Mouse (Mus musculus): ENCODE measurements around the gene Ucp1. TPM values are rescaled to one million over a fixed set of nuclear protein-coding genes. Genes with fewer than 3 reads are reported as not detected.
A peak's percentile ranks its signal among the peaks of the same experiment; 100 is the strongest.

Gene Ucp1
- polyA plus RNA-seq (2014; fragmentation: Nextera tagmentation; extraction: Ambion mirVana) = 0.35 TPM in 1 of 2 replicates, not detected in the other

- 2% methylated on average over 19 of the region's 20 CpGs for WGBS
Observed at GRCm38 (mm10) chr8:83290176-83290575, at the start of gene Ucp1. Gene Ucp1 (plus strand): TSS chr8:83290352.

DNA sequence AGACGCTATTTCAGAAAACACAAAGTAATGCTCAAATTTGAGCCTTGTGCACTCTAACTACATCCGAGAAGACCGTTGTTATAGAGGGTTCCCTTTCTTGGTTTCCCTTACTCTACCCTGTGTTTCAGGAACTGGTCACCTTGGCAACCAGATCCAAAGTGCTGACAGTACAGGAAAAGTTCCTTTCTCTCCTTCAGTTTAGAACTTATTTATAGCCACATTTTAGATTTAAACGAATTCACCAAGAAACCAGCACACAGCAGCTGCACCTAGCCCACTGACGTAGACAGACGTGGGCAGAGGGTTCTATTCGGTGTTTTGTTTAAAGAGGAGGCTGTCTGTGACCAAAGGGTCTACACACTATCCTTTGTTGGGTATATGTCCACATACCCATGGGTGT, 46.0 kb upstream of the Ucp1 start:
- Histone ChIP-seq H3K4me2 (replicated peaks; ENCODE audit: low read depth, low read length) (no peak overlapping the region), H3K9me3 (ENCODE audit: control insufficient read depth, low read depth, low read length) (no peaks in the 10 kb centered on the region), H3K27ac (ENCODE audit: low read length) (no peak overlapping the region), H3K4me3 (ENCODE audit: low read depth, low read length) (no peak overlapping the region), H3K9ac (replicated peaks; ENCODE audit: low read depth, low read length) (no peak overlapping the region), H3K36me3 (ENCODE audit: control insufficient read depth, insufficient read depth, low read length) (peaks cover 5% of the 10 kb centered on the region; the same call in 1 of the 2 replicates), H3K4me1 (ENCODE audit: control insufficient read depth, insufficient read depth, low read length) (no peaks in the 10 kb centered on the region), H3K27me3 (ENCODE audit: control insufficient read depth, insufficient read depth, low read length) (no peaks in the 10 kb centered on the region)
- WGBS = 90% methylated on average over 7 of the region's 7 CpGs
- no peak for ATAC-seq (ENCODE audit: insufficient number of reproducible peaks, insufficient read depth, low FRiP score, low read depth)

More at GRCm38 (mm10) chr8:83290176-83290575, at the start of gene Ucp1:
- ATAC-seq (ENCODE audit: insufficient number of reproducible peaks, insufficient read depth, low FRiP score, low read depth) = no peak
- Histone ChIP-seq H3K27ac (ENCODE audit: low read length) (no peak within 1 kb of the TSS), H3K36me3 (ENCODE audit: control insufficient read depth, insufficient read depth, low read length) (no peaks in the 10 kb centered on the region), H3K4me1 (ENCODE audit: control insufficient read depth, insufficient read depth, low read length) (0 out of 2 replicates have a peak, but pooled peaks cover 4% of the 10 kb centered on the region), H3K4me2 (replicated peaks; ENCODE audit: low read depth, low read length) (peak within 1 kb of the TSS; percentile 50), H3K27me3 (ENCODE audit: control insufficient read depth, insufficient read depth, low read length) (no peaks in the 10 kb centered on the region), H3K9me3 (ENCODE audit: control insufficient read depth, low read depth, low read length) (no peaks in the 10 kb centered on the region), H3K9ac (replicated peaks; ENCODE audit: low read depth, low read length) (no peak within 1 kb of the TSS), H3K4me3 (ENCODE audit: low read depth, low read length) (peak within 1 kb of the TSS; percentile 23; the same call in 1 of the 2 replicates)

DNA sequence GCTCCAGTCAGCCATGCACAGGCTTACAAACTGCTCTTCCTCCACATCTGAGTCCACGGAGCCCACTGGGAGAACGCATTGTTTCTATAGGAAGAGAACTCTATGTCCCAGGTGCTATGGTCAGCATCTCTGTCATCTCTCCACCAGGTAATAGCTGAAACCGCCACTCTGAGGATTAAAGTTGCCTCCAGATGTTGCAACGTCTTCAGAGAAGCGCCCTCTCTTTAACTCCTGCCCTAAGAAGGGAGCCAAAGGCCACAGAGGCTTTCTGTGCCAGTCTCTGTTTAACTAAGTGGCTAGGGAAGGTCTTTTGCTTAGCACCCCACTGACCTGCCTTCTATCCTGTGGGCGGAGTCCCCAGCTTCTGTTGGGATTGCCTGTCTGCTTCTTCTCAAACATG, 39.3 kb upstream of the Ucp1 start:
- no peak overlapping the region for H3K9ac ChIP-seq (replicated peaks; ENCODE audit: low read depth, low read length)
- peaks cover 3% of the 10 kb centered on the region; the same call in 1 of the 2 replicates for H3K36me3 ChIP-seq (ENCODE audit: control insufficient read depth, insufficient read depth, low read length)
- peak overlapping the region; percentile 44; the same call in 1 of the 2 replicates for H3K27ac ChIP-seq (ENCODE audit: low read length)
- ATAC-seq (ENCODE audit: insufficient number of reproducible peaks, insufficient read depth, low FRiP score, low read depth) = no peak
- peaks cover 4% of the 10 kb centered on the region; the same call in 1 of the 2 replicates for H3K4me1 ChIP-seq (ENCODE audit: control insufficient read depth, insufficient read depth, low read length)
- no peak overlapping the region for H3K4me3 ChIP-seq (ENCODE audit: low read depth, low read length)
- no peaks in the 10 kb centered on the region for H3K9me3 ChIP-seq (ENCODE audit: control insufficient read depth, low read depth, low read length)
- no peak overlapping the region for H3K4me2 ChIP-seq (replicated peaks; ENCODE audit: low read depth, low read length)
- WGBS = 73% methylated on average over 6 of the region's 6 CpGs
- H3K27me3 ChIP-seq (ENCODE audit: control insufficient read depth, insufficient read depth, low read length) = no peaks in the 10 kb centered on the region

DNA sequence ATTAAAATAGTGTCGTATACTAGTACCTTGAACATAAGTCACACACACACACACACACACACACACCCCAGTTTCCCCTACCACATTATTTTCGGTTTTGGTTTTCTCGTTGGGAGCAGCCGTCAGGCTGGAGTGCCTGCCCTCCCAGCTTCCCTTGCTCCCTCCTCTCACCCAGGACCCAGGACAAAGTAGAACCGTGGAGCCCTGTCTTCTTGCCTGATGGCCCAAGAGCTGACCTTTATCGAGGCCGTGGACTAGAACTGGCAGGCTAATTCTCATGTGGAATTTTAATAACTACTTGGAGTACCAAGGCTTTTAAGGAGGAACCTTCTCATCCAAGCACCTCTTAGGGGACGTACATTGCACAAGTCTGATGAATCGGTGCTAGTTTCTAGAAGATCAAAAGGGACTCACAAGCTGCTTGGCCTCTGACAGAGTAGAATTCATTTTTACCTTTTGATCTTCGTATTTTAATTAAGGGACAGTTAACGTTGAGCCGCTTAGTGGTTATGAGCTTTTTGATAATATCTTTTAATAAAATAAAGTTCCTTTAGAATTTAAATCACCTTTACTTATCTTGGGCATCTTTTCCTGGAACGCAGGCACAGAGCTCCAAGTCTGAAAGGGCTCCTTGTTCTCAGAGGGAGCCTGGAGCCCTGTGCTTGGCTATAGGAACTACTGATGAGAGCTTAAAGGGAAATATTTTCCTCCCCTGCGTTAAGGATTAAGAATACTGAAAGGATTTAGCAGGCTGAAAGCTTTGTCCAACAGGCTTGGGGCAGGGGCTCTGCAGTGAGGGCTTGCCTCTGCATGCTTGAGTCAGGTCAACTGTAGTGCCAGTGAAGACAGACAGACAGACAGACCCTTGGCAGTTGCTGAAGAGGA, 38.5 kb upstream of the Ucp1 start:
- no peak for ATAC-seq (ENCODE audit: insufficient number of reproducible peaks, insufficient read depth, low FRiP score, low read depth)
- H3K4me3 ChIP-seq (ENCODE audit: low read depth, low read length) = no peak overlapping the region
- peaks cover 3% of the 10 kb centered on the region; the same call in 1 of the 2 replicates for H3K36me3 ChIP-seq (ENCODE audit: control insufficient read depth, insufficient read depth, low read length)
- H3K4me1 ChIP-seq (ENCODE audit: control insufficient read depth, insufficient read depth, low read length) = peaks cover 4% of the 10 kb centered on the region; the same call in 1 of the 2 replicates
- no peaks in the 10 kb centered on the region for H3K27me3 ChIP-seq (ENCODE audit: control insufficient read depth, insufficient read depth, low read length)
- no peak overlapping the region for H3K4me2 ChIP-seq (replicated peaks; ENCODE audit: low read depth, low read length)
- H3K9me3 ChIP-seq (ENCODE audit: control insufficient read depth, low read depth, low read length) = no peaks in the 10 kb centered on the region
- H3K9ac ChIP-seq (replicated peaks; ENCODE audit: low read depth, low read length) = no peak overlapping the region
- H3K27ac ChIP-seq (ENCODE audit: low read length) = peak overlapping the region; percentile 27; the same call in 1 of the 2 replicates
- WGBS = 70% methylated on average over 14 of the region's 14 CpGs

DNA sequence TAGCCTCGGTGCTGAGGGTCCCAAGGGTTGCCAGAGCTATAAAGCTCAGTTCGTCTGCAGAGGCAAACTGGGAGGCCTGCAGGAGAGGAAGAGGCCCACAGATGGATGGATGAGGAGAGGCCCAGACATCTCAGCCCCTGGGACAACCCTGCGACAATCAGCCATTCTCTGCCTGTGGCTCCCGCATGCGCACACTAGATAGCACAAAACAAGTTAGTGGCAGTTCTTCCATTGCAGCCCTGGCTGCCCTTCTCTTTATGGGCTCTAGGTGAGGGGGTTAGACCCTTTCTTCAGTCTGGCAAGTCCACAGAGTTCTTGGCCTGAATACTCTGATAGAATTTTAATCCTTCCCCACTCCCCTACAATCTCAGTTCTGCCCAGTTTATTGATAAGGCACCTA, 37.4 kb upstream of the Ucp1 start:
- Histone ChIP-seq H3K9ac (replicated peaks; ENCODE audit: low read depth, low read length) (no peak overlapping the region), H3K4me3 (ENCODE audit: low read depth, low read length) (no peak overlapping the region), H3K27me3 (ENCODE audit: control insufficient read depth, insufficient read depth, low read length) (no peaks in the 10 kb centered on the region), H3K9me3 (ENCODE audit: control insufficient read depth, low read depth, low read length) (no peaks in the 10 kb centered on the region), H3K27ac (ENCODE audit: low read length) (no peak overlapping the region), H3K36me3 (ENCODE audit: control insufficient read depth, insufficient read depth, low read length) (peaks cover 3% of the 10 kb centered on the region; the same call in 1 of the 2 replicates), H3K4me1 (ENCODE audit: control insufficient read depth, insufficient read depth, low read length) (peaks cover 4% of the 10 kb centered on the region; the same call in 1 of the 2 replicates), H3K4me2 (replicated peaks; ENCODE audit: low read depth, low read length) (no peak overlapping the region)
- 88% methylated on average over 5 of the region's 5 CpGs for WGBS
- no peak for ATAC-seq (ENCODE audit: insufficient number of reproducible peaks, insufficient read depth, low FRiP score, low read depth)

DNA sequence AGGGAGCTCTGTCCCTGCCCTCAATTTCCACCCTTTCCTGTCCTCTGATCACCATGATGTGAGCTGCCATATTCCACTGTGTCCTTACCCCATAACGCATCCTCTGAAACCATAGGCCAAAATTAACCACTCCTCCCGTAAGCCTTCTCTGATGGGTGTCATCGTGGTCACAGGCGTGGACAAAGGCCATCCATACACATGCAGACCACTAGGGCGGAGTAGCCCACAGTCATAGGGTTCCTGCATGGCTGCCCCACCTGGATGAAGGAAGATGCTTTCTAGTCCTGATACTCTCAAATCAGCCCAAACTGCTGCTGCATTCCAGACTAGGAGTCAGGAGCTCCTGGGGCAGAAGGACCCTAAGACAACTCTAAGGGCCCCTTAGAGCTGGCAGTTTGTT, 32.5 kb upstream of the Ucp1 start:
- Histone ChIP-seq H3K27ac (ENCODE audit: low read length) (no peak overlapping the region), H3K4me3 (ENCODE audit: low read depth, low read length) (no peak overlapping the region), H3K36me3 (ENCODE audit: control insufficient read depth, insufficient read depth, low read length) (peaks cover 6% of the 10 kb centered on the region; the same call in 1 of the 2 replicates), H3K4me2 (replicated peaks; ENCODE audit: low read depth, low read length) (no peak overlapping the region), H3K9me3 (ENCODE audit: control insufficient read depth, low read depth, low read length) (no peaks in the 10 kb centered on the region), H3K27me3 (ENCODE audit: control insufficient read depth, insufficient read depth, low read length) (no peaks in the 10 kb centered on the region), H3K4me1 (ENCODE audit: control insufficient read depth, insufficient read depth, low read length) (no peaks in the 10 kb centered on the region), H3K9ac (replicated peaks; ENCODE audit: low read depth, low read length) (no peak overlapping the region)
- 95% methylated on average over 5 of the region's 5 CpGs for WGBS
- no peak for ATAC-seq (ENCODE audit: insufficient number of reproducible peaks, insufficient read depth, low FRiP score, low read depth)

DNA sequence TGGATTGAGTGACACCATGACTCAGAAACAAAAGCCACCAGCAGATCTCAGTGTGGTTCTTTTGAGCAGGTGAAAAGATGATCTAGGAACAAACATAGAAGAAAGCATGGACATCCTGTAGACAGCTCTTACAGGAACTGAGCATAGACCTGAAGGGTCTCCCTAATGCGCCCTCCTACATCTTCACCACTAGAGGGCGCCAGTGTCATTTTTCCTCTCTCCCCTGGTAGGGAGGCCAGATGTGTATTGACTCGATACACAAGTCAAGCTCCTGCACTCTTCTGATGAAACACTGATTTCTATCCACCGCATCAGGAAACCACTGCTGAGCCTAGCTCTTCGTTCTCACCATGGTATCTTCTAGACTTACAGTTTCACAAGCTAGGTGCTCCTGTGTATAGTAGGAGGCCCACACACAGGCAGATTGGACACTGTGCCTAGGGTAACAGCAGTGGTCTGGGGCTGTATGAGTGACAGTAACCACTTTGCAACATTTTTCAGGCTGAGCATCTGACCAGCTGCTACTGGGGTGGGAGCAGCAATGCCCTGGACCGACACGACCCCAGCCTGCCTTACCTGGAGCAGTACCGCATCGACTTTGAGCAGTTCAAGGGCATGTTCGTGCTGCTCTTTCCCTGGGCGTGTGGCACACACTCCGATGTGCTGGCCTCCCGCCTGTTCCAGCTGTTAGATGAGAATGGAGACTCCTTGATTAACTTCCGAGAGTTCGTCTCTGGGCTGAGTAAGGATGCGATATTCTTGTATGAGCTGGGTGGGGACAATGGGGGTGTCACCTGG, 29.5 kb upstream of the Ucp1 start:
- Histone ChIP-seq H3K27me3 (ENCODE audit: control insufficient read depth, insufficient read depth, low read length) (no peaks in the 10 kb centered on the region), H3K9ac (replicated peaks; ENCODE audit: low read depth, low read length) (no peak overlapping the region), H3K9me3 (ENCODE audit: control insufficient read depth, low read depth, low read length) (no peaks in the 10 kb centered on the region), H3K36me3 (ENCODE audit: control insufficient read depth, insufficient read depth, low read length) (0 out of 2 replicates have a peak, but pooled peaks cover 3% of the 10 kb centered on the region), H3K4me2 (replicated peaks; ENCODE audit: low read depth, low read length) (no peak overlapping the region), H3K27ac (ENCODE audit: low read length) (no peak overlapping the region), H3K4me3 (ENCODE audit: low read depth, low read length) (no peak overlapping the region), H3K4me1 (ENCODE audit: control insufficient read depth, insufficient read depth, low read length) (no peaks in the 10 kb centered on the region)
- WGBS = 71% methylated on average over 16 of the region's 16 CpGs
- ATAC-seq (ENCODE audit: insufficient number of reproducible peaks, insufficient read depth, low FRiP score, low read depth) = peak; percentile 68; the same call in 1 of the 2 replicates

DNA sequence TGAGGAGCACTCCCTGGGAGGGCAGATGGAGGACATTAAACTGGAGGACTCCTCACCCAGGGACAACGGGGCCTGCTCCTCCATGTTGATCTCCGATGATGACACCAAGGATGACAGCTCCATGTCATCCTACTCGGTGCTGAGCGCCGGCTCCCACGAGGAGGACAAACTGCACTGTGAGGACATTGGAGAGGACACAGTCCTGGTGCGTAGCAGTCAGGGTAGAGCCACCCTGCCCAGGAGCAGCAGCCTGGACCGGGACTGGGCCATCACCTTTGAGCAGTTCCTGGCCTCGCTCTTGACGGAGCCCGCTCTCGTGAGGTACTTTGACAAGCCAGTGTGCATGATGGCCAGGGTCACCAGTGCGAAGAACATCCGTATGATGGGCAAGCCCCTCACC, 19.0 kb upstream of the Ucp1 start:
- H3K36me3 ChIP-seq (ENCODE audit: control insufficient read depth, insufficient read depth, low read length) = peaks cover 8% of the 10 kb centered on the region; the same call in 1 of the 2 replicates
- H3K27ac ChIP-seq (ENCODE audit: low read length) = no peak overlapping the region
- no peaks in the 10 kb centered on the region for H3K27me3 ChIP-seq (ENCODE audit: control insufficient read depth, insufficient read depth, low read length)
- no peak for ATAC-seq (ENCODE audit: insufficient number of reproducible peaks, insufficient read depth, low FRiP score, low read depth)
- H3K4me3 ChIP-seq (ENCODE audit: low read depth, low read length) = no peak overlapping the region
- H3K4me2 ChIP-seq (replicated peaks; ENCODE audit: low read depth, low read length) = no peak overlapping the region
- no peak overlapping the region for H3K9ac ChIP-seq (replicated peaks; ENCODE audit: low read depth, low read length)
- 93% methylated on average over 14 of the region's 14 CpGs for WGBS
- no peaks in the 10 kb centered on the region for H3K9me3 ChIP-seq (ENCODE audit: control insufficient read depth, low read depth, low read length)
- H3K4me1 ChIP-seq (ENCODE audit: control insufficient read depth, insufficient read depth, low read length) = no peaks in the 10 kb centered on the region
